Mouse (Mus musculus) hindbrain, embryonic 15.5 days (tissue): ENCODE data around the gene Olfr1025-ps1. TPM values are rescaled to one million over a fixed set of nuclear protein-coding genes. Genes with fewer than 3 reads are reported as not detected.

Experiments used
- ATAC-seq: fragments of 200-750 bp; cut with Nextera tagmentation; 2 replicates; pipeline ENCODE4 v1.8.0; 2017; ENCODE audit warnings: low read depth, moderate number of reproducible peaks, moderate TSS enrichment; ENCODE audit not compliant: low FRiP score
- H3K27ac ChIP-seq: fragments of 300-500 bp; sonication (generic); replicated peaks from 2 replicates; pipeline ENCODE4 v1.5.1; 2015; ENCODE audit warnings: mild to moderate bottlenecking, inconsistent platforms
- H3K27me3 ChIP-seq: fragments of 300-500 bp; sonication (generic); 2 replicates; pipeline ENCODE4 v1.6.1; 2015; ENCODE audit warnings: control low read depth, inconsistent platforms
- H3K36me3 ChIP-seq: fragments of 300-500 bp; sonication (generic); 2 replicates; pipeline ENCODE4 v1.6.1; 2015; ENCODE audit warnings: control low read depth, inconsistent platforms
- H3K4me1 ChIP-seq: fragments of 300-500 bp; sonication (generic); replicated peaks from 2 replicates; pipeline ENCODE4 v1.6.1; 2015; ENCODE audit warnings: control low read depth, inconsistent platforms
- H3K4me2 ChIP-seq: fragments of 300-500 bp; sonication (generic); 2 replicates; pipeline ENCODE4 v1.6.1; 2015; ENCODE audit warnings: moderate library complexity, mild to moderate bottlenecking, inconsistent platforms
- H3K4me3 ChIP-seq: fragments of 300-500 bp; sonication (generic); 2 replicates; pipeline ENCODE4 v1.5.1; 2015; ENCODE audit warnings: mild to moderate bottlenecking, inconsistent platforms
- H3K9ac ChIP-seq: fragments of 300-500 bp; sonication (generic); 2 replicates; pipeline ENCODE4 v1.6.1; 2015; ENCODE audit warnings: inconsistent platforms
- H3K9me3 ChIP-seq: fragments of 300-500 bp; sonication (generic); 2 replicates; pipeline ENCODE4 v1.6.1; 2016; ENCODE audit warnings: control low read depth, inconsistent platforms
- WGBS: fragments of 180-500 bp; shearing (Covaris S2); methylation state at CpG from one replicate; pipeline ENCODE4 v1.1.7; 2015; 5-methylcytosine and 5-hydroxymethylcytosine counted together
- polyA plus RNA-seq: library from polyadenylated mRNA; unstranded; fragments of >200 nt; fragmentation: Nextera tagmentation; extraction: Ambion mirVana; gene quantifications from 2 replicates; pipeline ENCODE4 v1.2.1, GENCODE M21; 2015

Gene Olfr1025-ps1
- polyA plus RNA-seq: not detected in 2 replicates

DNA sequence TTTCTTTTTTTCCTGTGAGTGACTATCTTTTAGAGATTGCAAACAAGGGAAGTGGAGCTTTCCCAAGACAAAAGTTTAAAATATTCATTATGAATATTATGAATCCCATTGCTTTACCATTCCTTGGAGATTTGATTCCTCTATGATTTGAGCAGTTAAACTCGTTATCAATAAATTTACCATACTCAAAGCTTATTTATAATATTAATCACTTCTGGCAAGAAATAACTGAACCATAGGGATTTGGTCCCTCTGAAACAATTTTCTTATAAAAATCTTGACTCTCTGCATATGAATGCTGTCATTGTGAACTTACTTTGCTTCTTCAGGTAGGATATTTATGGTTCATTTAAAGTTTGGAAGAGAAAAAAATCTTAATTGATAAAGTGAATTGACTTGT, at the start of gene Olfr1025-ps1:
Gene Olfr1025-ps1, plus strand, starts transcription at position 301 of the 400 bp plus-strand sequence.
- WGBS: 54% methylated on average over 1 of the region's 1 CpGs
- H3K4me1 ChIP-seq: no peaks in the 10 kb centered on the region
- no peak within 1 kb of the TSS for H3K9ac ChIP-seq
- no peaks in the 10 kb centered on the region for H3K36me3 ChIP-seq
- no peaks in the 10 kb centered on the region for H3K9me3 ChIP-seq
- no peak within 1 kb of the TSS for H3K27ac ChIP-seq
- H3K4me2 ChIP-seq: no peak within 1 kb of the TSS
- no peak for ATAC-seq
- no peak within 1 kb of the TSS for H3K4me3 ChIP-seq
- H3K27me3 ChIP-seq: no peaks in the 10 kb centered on the region

DNA sequence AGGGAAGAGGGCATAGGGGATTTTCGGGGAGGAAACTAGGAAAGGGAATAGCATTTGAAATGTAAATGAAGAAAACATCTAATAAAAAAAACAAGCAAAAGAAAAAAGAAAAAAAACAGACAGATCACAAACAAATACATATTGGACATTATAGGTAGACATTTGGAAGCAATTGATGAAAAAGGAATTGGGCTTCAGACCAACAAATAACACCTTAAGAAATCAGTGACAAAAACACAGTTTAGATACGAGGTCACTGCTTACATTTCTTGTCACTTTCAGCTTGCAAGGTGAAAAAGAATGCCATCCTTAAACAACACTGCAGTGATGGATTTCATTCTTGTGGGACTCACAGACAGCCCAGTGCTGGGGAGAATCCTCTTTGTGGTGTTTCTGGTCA, 46.7 kb upstream of the Olfr1025-ps1 start, which contains the start of gene Olfr1022:
Gene Olfr1022, plus strand, starts transcription at position 301 of the 400 bp plus-strand sequence.
- Histone ChIP-seq H3K4me3 (no peak within 1 kb of the TSS), H3K27me3 (no peaks in the 10 kb centered on the region), H3K9ac (no peak within 1 kb of the TSS), H3K4me1 (no peaks in the 10 kb centered on the region), H3K4me2 (no peak within 1 kb of the TSS), H3K9me3 (no peaks in the 10 kb centered on the region), H3K36me3 (no peaks in the 10 kb centered on the region), H3K27ac (no peak within 1 kb of the TSS)
- 73% methylated on average over 2 of the region's 2 CpGs for WGBS
- no peak for ATAC-seq

DNA sequence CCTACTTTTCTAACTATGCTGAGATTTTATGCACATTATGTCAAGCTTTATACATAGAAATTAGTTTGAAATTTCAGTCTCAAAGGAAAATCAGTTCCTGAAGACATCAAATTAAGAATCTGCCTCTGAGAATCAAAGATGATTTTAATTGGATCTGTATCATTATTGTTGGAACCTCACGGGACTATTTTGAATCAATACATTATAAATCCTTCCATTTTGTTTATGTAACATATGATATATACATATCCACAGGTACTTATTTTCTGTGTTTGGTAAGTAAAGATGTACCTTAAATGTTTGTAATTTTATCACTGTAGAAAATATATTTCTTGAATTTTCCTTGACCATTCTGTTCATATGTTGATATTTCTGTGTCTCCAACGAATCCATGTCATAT, 29.7 kb upstream of the Olfr1025-ps1 start, which contains the start of gene Olfr1023:
Gene Olfr1023, plus strand, starts transcription at position 301 of the 400 bp plus-strand sequence.
- H3K36me3 ChIP-seq: no peaks in the 10 kb centered on the region
- H3K27ac ChIP-seq: no peak within 1 kb of the TSS
- 83% methylated on average over 2 of the region's 2 CpGs for WGBS
- H3K4me2 ChIP-seq: no peak within 1 kb of the TSS
- H3K4me3 ChIP-seq: no peak within 1 kb of the TSS
- ATAC-seq: no peak
- H3K9ac ChIP-seq: no peak within 1 kb of the TSS
- no peaks in the 10 kb centered on the region for H3K4me1 ChIP-seq
- H3K27me3 ChIP-seq: no peaks in the 10 kb centered on the region
- H3K9me3 ChIP-seq: no peaks in the 10 kb centered on the region

DNA sequence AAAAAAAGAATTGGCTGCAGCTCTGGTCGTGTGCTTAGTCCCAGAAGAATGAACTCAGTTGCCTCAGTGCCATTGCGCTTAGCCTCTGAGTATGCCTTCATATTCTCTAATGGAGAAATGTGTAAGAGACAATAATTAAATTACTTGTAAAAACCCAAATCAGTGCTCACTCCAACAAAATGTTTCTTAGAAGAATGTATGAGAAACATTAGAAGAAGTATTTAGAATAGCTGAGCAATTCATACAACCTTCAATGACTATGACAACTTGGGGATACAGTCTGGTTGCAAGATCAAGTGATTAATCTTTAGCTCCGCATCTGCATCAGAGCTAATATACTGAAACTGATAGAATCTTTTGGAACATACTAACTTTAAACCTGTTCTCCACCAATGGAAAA, 10.0 kb upstream of the Olfr1025-ps1 start, which contains the start of gene Olfr1024:
Gene Olfr1024, minus strand, starts transcription at position 101 of the 400 bp plus-strand sequence.
- Histone ChIP-seq H3K27ac (no peak within 1 kb of the TSS), H3K9ac (no peak within 1 kb of the TSS), H3K36me3 (no peaks in the 10 kb centered on the region), H3K4me1 (no peaks in the 10 kb centered on the region), H3K27me3 (no peaks in the 10 kb centered on the region), H3K9me3 (no peaks in the 10 kb centered on the region; the same call in 1 of the 2 replicates), H3K4me3 (no peak within 1 kb of the TSS), H3K4me2 (no peak within 1 kb of the TSS)
- 89% methylated on average over 3 of the region's 3 CpGs for WGBS
- no peak for ATAC-seq

DNA sequence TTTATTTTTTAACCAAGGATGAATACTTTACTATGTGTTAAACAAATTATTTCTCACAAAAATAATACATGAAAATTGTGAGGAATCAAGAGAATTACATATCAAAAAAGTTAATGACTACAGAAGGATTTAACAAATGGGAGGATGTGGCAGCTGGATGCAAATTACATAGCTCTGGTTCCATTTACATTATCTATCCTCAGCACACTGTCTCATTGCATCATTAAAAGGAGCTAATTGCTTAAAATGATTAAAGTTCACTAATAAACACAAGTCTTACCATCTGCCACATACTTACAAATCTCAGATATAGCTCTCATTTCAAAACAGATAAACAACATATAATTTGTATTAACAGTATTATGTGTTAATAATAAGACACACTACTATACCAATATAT, 1.8 kb upstream of the Olfr1025-ps1 start:
- H3K4me2 ChIP-seq: no peak overlapping the region
- no peaks in the 10 kb centered on the region for H3K27me3 ChIP-seq
- no peak overlapping the region for H3K27ac ChIP-seq
- H3K4me1 ChIP-seq: no peaks in the 10 kb centered on the region
- no peak for ATAC-seq
- H3K9me3 ChIP-seq: no peaks in the 10 kb centered on the region
- no peaks in the 10 kb centered on the region for H3K36me3 ChIP-seq
- H3K4me3 ChIP-seq: no peak overlapping the region
- no peak overlapping the region for H3K9ac ChIP-seq

DNA sequence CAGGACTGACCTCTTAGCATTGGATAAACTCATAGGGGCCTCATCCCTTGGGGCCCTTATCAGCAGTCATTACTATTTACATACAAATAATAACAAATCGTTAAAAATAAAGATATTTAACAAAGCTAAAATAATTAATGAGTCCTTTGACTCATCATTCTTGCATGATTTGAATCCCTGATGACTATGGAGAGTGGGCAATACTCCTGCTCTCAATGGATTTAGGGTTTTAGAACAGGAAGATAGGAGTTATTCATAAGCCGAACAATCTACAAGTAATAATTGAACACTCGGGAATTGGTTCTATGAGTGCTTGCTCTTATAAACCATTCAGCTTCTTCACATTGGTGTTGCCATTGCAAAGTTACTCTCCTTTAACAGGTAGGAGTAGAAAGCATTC, 6.3 kb downstream of the Olfr1025-ps1 start, which contains the start of gene Olfr1026:
Gene Olfr1026, plus strand, starts transcription at position 301 of the 400 bp plus-strand sequence.
- no peak within 1 kb of the TSS for H3K4me3 ChIP-seq
- no peak within 1 kb of the TSS for H3K4me2 ChIP-seq
- H3K9ac ChIP-seq: no peak within 1 kb of the TSS
- no peaks in the 10 kb centered on the region for H3K27me3 ChIP-seq
- ATAC-seq: no peak
- 94% methylated on average over 3 of the region's 3 CpGs for WGBS
- H3K9me3 ChIP-seq: no peaks in the 10 kb centered on the region
- H3K27ac ChIP-seq: no peak within 1 kb of the TSS
- H3K36me3 ChIP-seq: no peaks in the 10 kb centered on the region
- H3K4me1 ChIP-seq: no peaks in the 10 kb centered on the region

DNA sequence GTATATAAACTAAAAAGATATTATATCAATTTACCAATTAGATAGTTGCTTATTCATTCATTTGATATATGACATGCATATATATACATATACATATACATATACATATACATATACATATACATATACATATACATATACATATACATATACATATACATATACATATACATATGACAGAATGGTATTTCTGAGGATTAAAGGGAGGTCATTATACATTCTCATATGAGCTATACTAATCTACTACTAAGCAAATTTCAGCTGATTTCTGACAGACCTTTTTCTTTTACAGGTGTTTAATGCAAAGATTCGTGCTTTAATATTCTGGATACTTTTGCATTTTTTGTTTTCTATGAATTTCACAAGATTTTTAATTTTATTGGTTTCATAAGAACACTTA, 35.1 kb downstream of the Olfr1025-ps1 start, which contains the start of gene Olfr1028:
Gene Olfr1028, plus strand, starts transcription at position 301 of the 400 bp plus-strand sequence.
- H3K4me1 ChIP-seq: no peaks in the 10 kb centered on the region
- H3K27ac ChIP-seq: no peak within 1 kb of the TSS
- ATAC-seq: no peak
- H3K36me3 ChIP-seq: no peaks in the 10 kb centered on the region
- no peak within 1 kb of the TSS for H3K9ac ChIP-seq
- no peak within 1 kb of the TSS for H3K4me2 ChIP-seq
- H3K9me3 ChIP-seq: no peaks in the 10 kb centered on the region
- WGBS: 79% methylated on average over 1 of the region's 1 CpGs
- H3K4me3 ChIP-seq: no peak within 1 kb of the TSS
- H3K27me3 ChIP-seq: no peaks in the 10 kb centered on the region

Other genes with a start within 250 kb of the Olfr1025-ps1 start
- not detected in 2 replicates for gene Olfr1006, start 236.4 kb upstream of the Olfr1025-ps1 start, polyA plus RNA-seq
- not detected in 2 replicates for gene Olfr1008, start 225.8 kb upstream of the Olfr1025-ps1 start, polyA plus RNA-seq
- gene Olfr1009, start 199.8 kb upstream of the Olfr1025-ps1 start, polyA plus RNA-seq: not detected in 2 replicates
- gene Olfr1012, start 152.4 kb upstream of the Olfr1025-ps1 start, polyA plus RNA-seq: not detected in 2 replicates
- not detected in 2 replicates for gene Olfr1013, start 148.1 kb upstream of the Olfr1025-ps1 start, polyA plus RNA-seq
- not detected in 2 replicates for gene Olfr1014, start 142.5 kb upstream of the Olfr1025-ps1 start, polyA plus RNA-seq
- gene Olfr1015, start 133.2 kb upstream of the Olfr1025-ps1 start, polyA plus RNA-seq: not detected in 2 replicates
- gene Olfr1016, start 112.6 kb upstream of the Olfr1025-ps1 start, polyA plus RNA-seq: not detected in 2 replicates
- gene Olfr1018, start 96.7 kb upstream of the Olfr1025-ps1 start, polyA plus RNA-seq: not detected in 2 replicates
- gene Olfr1019, start 69.7 kb upstream of the Olfr1025-ps1 start, polyA plus RNA-seq: not detected in 2 replicates
- not detected in 2 replicates for gene Olfr1020, start 68.2 kb upstream of the Olfr1025-ps1 start, polyA plus RNA-seq
- gene Olfr1022, start 46.6 kb upstream of the Olfr1025-ps1 start, polyA plus RNA-seq: not detected in 2 replicates
- gene Olfr1023, start 29.6 kb upstream of the Olfr1025-ps1 start, polyA plus RNA-seq: not detected in 2 replicates
- gene Olfr1024, start 10.1 kb upstream of the Olfr1025-ps1 start, polyA plus RNA-seq: not detected in 2 replicates
- gene Olfr1026, start 6.4 kb downstream of the Olfr1025-ps1 start, polyA plus RNA-seq: not detected in 2 replicates
- gene Olfr1028, start 35.2 kb downstream of the Olfr1025-ps1 start, polyA plus RNA-seq: not detected in 2 replicates
- gene Olfr1029, start 58.7 kb downstream of the Olfr1025-ps1 start, polyA plus RNA-seq: not detected in 2 replicates
- not detected in 2 replicates for gene Olfr1030, start 64.1 kb downstream of the Olfr1025-ps1 start, polyA plus RNA-seq
- gene Olfr1031, start 75.1 kb downstream of the Olfr1025-ps1 start, polyA plus RNA-seq: not detected in 2 replicates
- gene Olfr1032, start 90.3 kb downstream of the Olfr1025-ps1 start, polyA plus RNA-seq: not detected in 2 replicates
- gene Olfr1033, start 105.4 kb downstream of the Olfr1025-ps1 start, polyA plus RNA-seq: 0.25 TPM in 1 of 2 replicates, not detected in the other
- gene Olfr1034, start 130.7 kb downstream of the Olfr1025-ps1 start, polyA plus RNA-seq: not detected in 2 replicates
- gene Olfr1036, start 158.8 kb downstream of the Olfr1025-ps1 start, polyA plus RNA-seq: not detected in 2 replicates
- gene Olfr1037, start 172.2 kb downstream of the Olfr1025-ps1 start, polyA plus RNA-seq: not detected in 2 replicates
- not detected in 2 replicates for gene Olfr1039, start 220.7 kb downstream of the Olfr1025-ps1 start, polyA plus RNA-seq
- gene Olfr1040, start 231.5 kb downstream of the Olfr1025-ps1 start, polyA plus RNA-seq: not detected in 2 replicates
- not detected in 2 replicates for gene Olfr1042, start 246.6 kb downstream of the Olfr1025-ps1 start, polyA plus RNA-seq